Mouse (Mus musculus): ENCODE measurements around the gene 4930583I09Rik. TPM values are rescaled to one million over a fixed set of nuclear protein-coding genes. Genes with fewer than 3 reads are reported as not detected.

The 4930583I09Rik gene
- total and polyA plus RNA-seq, 2 experiments: not detected

DNA sequence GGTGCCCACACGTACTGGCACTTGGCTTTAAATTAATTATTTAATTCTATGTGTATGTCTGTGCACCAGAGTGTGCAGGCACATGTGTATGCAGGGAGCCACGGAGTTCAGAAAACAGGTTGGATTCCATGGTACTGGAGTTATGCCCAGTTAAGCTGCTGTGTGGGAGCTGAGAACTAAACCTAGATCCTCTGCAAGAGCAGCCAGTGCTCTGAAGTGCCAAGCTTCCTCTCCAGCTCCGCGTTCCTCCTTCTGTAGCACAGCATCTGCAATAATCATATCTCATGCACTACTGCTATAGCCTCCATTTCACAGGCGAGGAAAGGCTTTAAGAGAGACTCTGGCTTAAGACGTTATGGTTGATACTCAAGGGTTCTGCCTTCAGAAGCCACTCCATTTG is 22.3 kb downstream of the 4930583I09Rik start:
- no peaks in the 10 kb centered on the region for H3K4me1 ChIP-seq (ENCODE audit: control insufficient read depth, insufficient read depth, low read length)
- H3K36me3 ChIP-seq (ENCODE audit: control insufficient read depth, insufficient read depth, low read length): no peaks in the 10 kb centered on the region
- H3K27ac ChIP-seq (replicated peaks; ENCODE audit: insufficient read depth, low read depth, low read length): no peak overlapping the region
- no peak for TF ChIP-seq POLR2A (IDR thresholded peaks at IDR 0.05; ENCODE audit: extremely low read depth, insufficient read depth, low read length)
- TF ChIP-seq CTCF (IDR thresholded peaks at IDR 0.05; ENCODE audit: low read depth, low read length): no peak
- 91% methylated on average over 6 of the region's 6 CpGs for WGBS
- H3K79me2 ChIP-seq (ENCODE audit: control insufficient read depth, insufficient read depth, low read length): no peaks in the 10 kb centered on the region
- H3K27me3 ChIP-seq (ENCODE audit: control insufficient read depth, insufficient read depth, low read length): no peaks in the 10 kb centered on the region
- no peak for DNase-seq (ENCODE audit: extremely low read depth, low read depth, low spot score)
- H3K9ac ChIP-seq (ENCODE audit: low read depth, low read length): no peak overlapping the region
- H3K4me3 ChIP-seq (ENCODE audit: insufficient read depth, low read depth, low read length): no peak overlapping the region

DNA sequence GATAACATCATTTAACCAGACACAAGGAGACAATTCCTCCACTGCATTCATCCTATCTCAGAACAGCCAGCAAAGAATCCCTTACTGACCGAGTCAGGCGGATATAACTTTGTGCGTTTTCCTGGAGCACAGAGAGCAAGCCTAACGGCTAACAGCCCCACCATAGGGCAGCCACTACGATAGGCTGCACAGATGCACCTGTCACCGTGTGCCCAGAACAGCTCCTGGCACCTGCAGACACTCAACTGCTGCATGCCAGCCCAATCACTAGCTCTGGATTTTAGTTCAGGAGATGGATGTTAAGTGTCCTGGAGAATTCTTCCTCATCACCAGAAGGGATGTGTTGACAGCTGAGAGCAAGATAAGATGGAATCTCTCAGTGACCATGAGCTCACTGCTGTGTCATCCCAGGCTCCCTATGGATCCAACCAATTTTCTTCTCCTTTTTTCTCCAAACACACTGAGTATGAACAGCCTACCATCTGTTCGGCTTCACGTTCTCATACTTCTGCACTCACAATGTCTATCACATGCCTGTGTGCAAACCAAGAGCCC is 29.8 kb downstream of the 4930583I09Rik start:
- DNase-seq (ENCODE audit: extremely low read depth, low read depth, low spot score): no peak
- H3K79me2 ChIP-seq (ENCODE audit: control insufficient read depth, insufficient read depth, low read length): no peaks in the 10 kb centered on the region
- no peaks in the 10 kb centered on the region for H3K4me1 ChIP-seq (ENCODE audit: control insufficient read depth, insufficient read depth, low read length)
- H3K27me3 ChIP-seq (ENCODE audit: control insufficient read depth, insufficient read depth, low read length): no peaks in the 10 kb centered on the region
- WGBS: 85% methylated on average over 8 of the region's 8 CpGs
- H3K36me3 ChIP-seq (ENCODE audit: control insufficient read depth, insufficient read depth, low read length): no peaks in the 10 kb centered on the region
- H3K9ac ChIP-seq (ENCODE audit: low read depth, low read length): no peak overlapping the region
- H3K4me3 ChIP-seq (ENCODE audit: insufficient read depth, low read depth, low read length): no peak overlapping the region
- TF ChIP-seq POLR2A (IDR thresholded peaks at IDR 0.05; ENCODE audit: extremely low read depth, insufficient read depth, low read length): no peak
- TF ChIP-seq CTCF (IDR thresholded peaks at IDR 0.05; ENCODE audit: low read depth, low read length): no peak
- H3K27ac ChIP-seq (replicated peaks; ENCODE audit: insufficient read depth, low read depth, low read length): no peak overlapping the region

DNA sequence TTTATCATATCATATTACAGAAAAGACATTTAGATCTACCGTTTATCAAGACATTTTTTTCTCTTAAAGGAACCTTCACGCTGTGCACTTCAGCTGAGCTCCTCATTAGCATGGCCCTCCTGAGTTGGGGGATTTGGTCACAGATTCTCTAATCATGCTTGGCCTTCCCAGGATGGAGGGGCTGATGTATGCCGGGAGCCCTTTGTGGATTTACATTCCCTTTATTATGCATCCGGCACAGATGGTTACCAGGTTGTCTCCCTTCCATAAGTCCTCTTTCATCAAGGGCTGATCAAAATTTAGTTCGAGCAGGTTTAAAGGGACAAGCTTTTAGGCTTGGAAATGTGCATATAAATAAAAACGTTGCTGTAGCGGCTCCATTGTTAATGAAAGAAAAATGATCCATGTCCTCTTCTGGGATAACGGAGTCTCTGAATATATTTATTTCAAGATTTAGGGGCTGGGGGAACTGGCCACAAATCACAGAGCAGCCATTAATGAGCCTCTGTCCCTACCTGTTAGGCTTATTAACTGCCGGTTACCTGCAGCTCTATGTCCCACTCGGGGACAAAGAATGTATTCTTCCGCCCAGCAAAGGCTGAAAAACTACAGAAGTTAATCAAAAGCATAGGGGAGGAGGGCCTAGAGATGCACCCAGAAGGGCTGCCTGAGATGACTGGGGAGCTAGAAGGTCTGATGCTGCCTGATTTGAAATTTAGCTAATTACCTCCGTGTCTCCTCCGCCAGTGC is 31.3 kb downstream of the 4930583I09Rik start:
- Histone ChIP-seq H3K27me3 (ENCODE audit: control insufficient read depth, insufficient read depth, low read length) (no peaks in the 10 kb centered on the region), H3K36me3 (ENCODE audit: control insufficient read depth, insufficient read depth, low read length) (no peaks in the 10 kb centered on the region), H3K27ac (replicated peaks; ENCODE audit: insufficient read depth, low read depth, low read length) (no peak overlapping the region), H3K79me2 (ENCODE audit: control insufficient read depth, insufficient read depth, low read length) (no peaks in the 10 kb centered on the region), H3K4me3 (ENCODE audit: insufficient read depth, low read depth, low read length) (no peak overlapping the region), H3K4me1 (ENCODE audit: control insufficient read depth, insufficient read depth, low read length) (no peaks in the 10 kb centered on the region), H3K9ac (ENCODE audit: low read depth, low read length) (no peak overlapping the region)
- DNase-seq (ENCODE audit: extremely low read depth, low read depth, low spot score): no peak
- TF ChIP-seq POLR2A (IDR thresholded peaks at IDR 0.05; ENCODE audit: extremely low read depth, insufficient read depth, low read length): no peak
- TF ChIP-seq CTCF (IDR thresholded peaks at IDR 0.05; ENCODE audit: low read depth, low read length): no peak
- WGBS: 84% methylated on average over 13 of the region's 13 CpGs

DNA sequence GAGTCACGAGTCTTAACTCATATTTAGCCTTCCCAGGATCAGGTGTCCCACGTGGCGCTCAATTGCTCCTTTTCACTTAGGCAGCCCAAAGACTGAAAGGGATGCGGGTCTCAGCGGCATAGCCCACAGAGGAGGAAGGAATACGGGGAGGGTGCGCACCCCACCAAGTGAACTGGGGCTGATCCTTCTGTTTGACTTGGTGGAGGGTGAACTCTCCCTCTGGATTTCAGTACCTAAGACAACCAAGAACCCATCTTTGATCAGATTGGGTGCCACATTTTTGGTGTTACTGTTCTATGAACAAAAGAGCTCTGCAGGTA is 33.0 kb downstream of the 4930583I09Rik start:
- Histone ChIP-seq H3K27me3 (ENCODE audit: control insufficient read depth, insufficient read depth, low read length) (no peaks in the 10 kb centered on the region), H3K4me3 (ENCODE audit: insufficient read depth, low read depth, low read length) (no peak overlapping the region), H3K4me1 (ENCODE audit: control insufficient read depth, insufficient read depth, low read length) (no peaks in the 10 kb centered on the region), H3K36me3 (ENCODE audit: control insufficient read depth, insufficient read depth, low read length) (no peaks in the 10 kb centered on the region), H3K9ac (ENCODE audit: low read depth, low read length) (no peak overlapping the region), H3K27ac (replicated peaks; ENCODE audit: insufficient read depth, low read depth, low read length) (no peak overlapping the region), H3K79me2 (ENCODE audit: control insufficient read depth, insufficient read depth, low read length) (no peaks in the 10 kb centered on the region)
- TF ChIP-seq POLR2A (IDR thresholded peaks at IDR 0.05; ENCODE audit: extremely low read depth, insufficient read depth, low read length) (no peak), CTCF (IDR thresholded peaks at IDR 0.05; ENCODE audit: low read depth, low read length) (no peak)
- WGBS: 80% methylated on average over 7 of the region's 7 CpGs
- DNase-seq (ENCODE audit: extremely low read depth, low read depth, low spot score): no peak

DNA sequence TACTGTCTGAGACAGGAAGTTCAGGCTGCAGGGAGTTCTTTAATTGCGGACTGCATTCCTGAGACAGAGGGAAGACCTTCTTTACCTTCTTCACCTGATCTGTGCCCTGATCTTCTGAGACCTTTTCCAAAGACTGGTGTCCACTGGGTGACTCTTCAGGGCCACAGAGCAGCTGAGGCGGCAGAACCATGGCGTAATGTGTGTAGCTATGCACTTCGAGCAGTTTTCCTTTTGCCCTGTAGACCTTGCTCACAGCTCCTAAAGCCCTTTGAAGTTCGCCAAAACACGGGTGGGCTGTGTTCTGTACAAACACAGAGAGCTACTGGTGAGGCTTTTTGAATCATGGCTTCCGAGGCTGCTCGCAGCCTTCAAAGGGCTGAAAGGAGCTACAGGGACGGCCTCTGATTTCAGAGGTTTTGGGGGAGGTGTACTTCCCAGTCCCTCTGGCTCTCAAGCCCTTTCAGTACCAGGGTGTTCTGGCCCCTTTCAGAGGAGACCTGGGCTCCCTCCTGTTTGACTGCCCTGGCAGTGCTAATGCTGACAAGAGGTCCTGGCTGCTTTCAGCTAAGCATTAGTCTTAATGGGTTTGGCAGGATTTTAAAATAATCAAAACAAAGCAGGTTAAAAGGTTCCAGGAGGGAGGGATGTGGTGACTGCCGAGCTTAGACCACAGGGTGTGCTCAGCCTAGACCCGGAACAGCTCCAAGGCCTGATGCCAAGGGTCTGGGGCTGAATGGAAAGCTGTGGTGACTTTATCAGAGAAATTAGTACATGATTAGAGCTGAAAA is 33.5 kb downstream of the 4930583I09Rik start:
- TF ChIP-seq CTCF (IDR thresholded peaks at IDR 0.05; ENCODE audit: low read depth, low read length) (no peak), POLR2A (IDR thresholded peaks at IDR 0.05; ENCODE audit: extremely low read depth, insufficient read depth, low read length) (no peak)
- H3K9ac ChIP-seq (ENCODE audit: low read depth, low read length): no peak overlapping the region
- no peaks in the 10 kb centered on the region for H3K4me1 ChIP-seq (ENCODE audit: control insufficient read depth, insufficient read depth, low read length)
- no peak overlapping the region for H3K27ac ChIP-seq (replicated peaks; ENCODE audit: insufficient read depth, low read depth, low read length)
- H3K4me3 ChIP-seq (ENCODE audit: insufficient read depth, low read depth, low read length): no peak overlapping the region
- H3K79me2 ChIP-seq (ENCODE audit: control insufficient read depth, insufficient read depth, low read length): no peaks in the 10 kb centered on the region
- no peaks in the 10 kb centered on the region for H3K27me3 ChIP-seq (ENCODE audit: control insufficient read depth, insufficient read depth, low read length)
- no peaks in the 10 kb centered on the region for H3K36me3 ChIP-seq (ENCODE audit: control insufficient read depth, insufficient read depth, low read length)
- DNase-seq (ENCODE audit: extremely low read depth, low read depth, low spot score): no peak
- WGBS: 56% methylated on average over 11 of the region's 11 CpGs
